In genomic region chr7:81573397-81573796, GRCm38 (mm10) we compare ENCODE assay signal across 9 mouse cellular contexts. TPM values are rescaled to one million over a fixed set of nuclear protein-coding genes. Genes with fewer than 3 reads are reported as not detected.
DNase-seq lines count a peak whose midpoint lies in the region; ATAC-seq and TF ChIP-seq lines count a peak whose summit lies in the region.
"Had no signal": no experiment of that assay in that cellular context is flagged by ENCODE, and none has a peak within 500 bp of the region (broad histone marks: within the 10 kb centered on the region; RNA-seq: fewer than 3 reads in every experiment).

No protein-coding gene starts in this region.

- intact Hi-C loops in left cerebral cortex, postnatal 36 days (cut with DNase I): loop anchor here (5.0 to 10.0 kb wide), 2 partner anchors 51 to 201 kb away; no protein-coding TSS in a partner anchor

- H3K4me2 ChIP-seq in lung, embryonic 14.5 days: peak overlapping the region; percentile 80

- no peak overlapping the region for H3K4me3 ChIP-seq in lung, embryonic 14.5 days (ENCODE audit: low read depth, low read length)

- no peak for TF ChIP-seq CTCF in lung, embryonic 14.5 days (IDR thresholded peaks at IDR 0.05; ENCODE audit: low read depth)

- no peak for ATAC-seq in lung, embryonic 14.5 days (ENCODE audit: insufficient read depth)

- no peak overlapping the region for H3K9ac ChIP-seq in lung, embryonic 14.5 days

- no peaks in the 10 kb centered on the region for H3K9me3 ChIP-seq in lung, embryonic 14.5 days (ENCODE audit: low read depth, low read length)

- no peak overlapping the region for H3K27ac ChIP-seq in lung, embryonic 14.5 days (ENCODE audit: low read depth)
- H3K27ac ChIP-seq: kidney, postnatal 0 days had no signal

- DNase-seq in lung, embryonic 14.5 days: no peak
- DNase-seq in lung, postnatal 4 days: no peak
- DNase-seq in adipocyte (ENCODE audit: low spot score): peak; percentile 73
- peak; percentile 45 for DNase-seq in gonadal fat pad, adult 2 months (ENCODE audit: low read depth)
- peak; percentile 49 for DNase-seq in lung, postnatal 25 days (ENCODE audit: low spot score)
- DNase-seq in left cerebral cortex, postnatal 36 days (ENCODE audit: low spot score in 2 of 2): no peak
- no peak for DNase-seq in right cerebral cortex, postnatal 36 days (ENCODE audit: low spot score in 2 of 2)
- no peak for DNase-seq in gastrocnemius, postnatal 4 days (ENCODE audit: low spot score in 2 of 2)

- H3K36me3 ChIP-seq in lung, embryonic 14.5 days (ENCODE audit: insufficient read depth): peaks cover 19% of the 10 kb centered on the region

- WGBS in lung, embryonic 14.5 days: 76% methylated on average over 6 of the region's 6 CpGs

- H3K4me1 ChIP-seq in lung, embryonic 14.5 days (ENCODE audit: insufficient read depth): 0 out of 2 replicates have a peak, but pooled peaks cover 5% of the 10 kb centered on the region

- H3K27me3 ChIP-seq in lung, embryonic 14.5 days (ENCODE audit: insufficient read depth, low read length): no peaks in the 10 kb centered on the region

RNA-seq across cellular contexts. Expression of gene Whamm, which starts 2.3 kb away (rescaled TPM):
- 8.0 and 9.3 TPM in 2 replicates for polyA plus RNA-seq in lung, embryonic 14.5 days (2014; fragmentation: Nextera tagmentation; extraction: Ambion mirVana)
- polyA plus RNA-seq in gonadal fat pad, adult 2 months (2012; rRNA removed): 19.1 and 21.6 TPM in 2 replicates
- 10 to 100 TPM; 12.3 to 21.0 TPM for total RNA-seq in left cerebral cortex, postnatal 36 days (2021)
- total RNA-seq in gastrocnemius, postnatal 4 days (2021): 1 to 10 TPM; 7.5 to 9.0 TPM

RNA-seq across cellular contexts. Expression of gene Fsd2, which starts 6.7 kb away (rescaled TPM):
- polyA plus RNA-seq in lung, embryonic 14.5 days (2014; fragmentation: Nextera tagmentation; extraction: Ambion mirVana): 0.12 and 0.37 TPM in 2 replicates
- polyA plus RNA-seq in gonadal fat pad, adult 2 months (2012; rRNA removed): 5.7 and 11.2 TPM in 2 replicates
- total RNA-seq in left cerebral cortex, postnatal 36 days (2021): under 1 TPM; 0.10 to 0.25 TPM
- total RNA-seq in gastrocnemius, postnatal 4 days (2021): 100 to 1,000 TPM; 152 to 158 TPM

Comparison
In these comparisons a context has a peak if more than half of its experiments do, and no peak if none do; other contexts are left out.
1. DNase-seq: peak in adipocyte (single experiment), gonadal fat pad, adult 2 months (single experiment) and lung, postnatal 25 days (single experiment); none in lung, embryonic 14.5 days (single experiment), lung, postnatal 4 days (0 of 2), left cerebral cortex, postnatal 36 days (0 of 2), right cerebral cortex, postnatal 36 days (0 of 2) and gastrocnemius, postnatal 4 days (0 of 2).
2. RNA of gene Fsd2, which starts 6.7 kb away (total RNA-seq): 152 to 158 TPM in gastrocnemius, postnatal 4 days; 0.10 to 0.25 TPM in left cerebral cortex, postnatal 36 days; every median in the first group is over 100 times any median in the second.